Mouse (Mus musculus) testis, adult 2 months (tissue): ENCODE results near the gene Celsr3.

Experiments
- CTCF ChIP-seq: fragments of 200-500 bp; IDR thresholded peaks from 2 replicates; pipeline ENCODE4 v1.5.1; 2012; ENCODE audit warnings: low read depth, mild to moderate bottlenecking, inconsistent platforms, low read length, moderate library complexity; ENCODE audit not compliant: control insufficient read depth, insufficient read depth, insufficient replicate concordance
- POLR2A ChIP-seq: fragments of 200-500 bp; IDR thresholded peaks from 2 replicates; pipeline ENCODE4 v1.6.1; 2012; ENCODE audit warnings: low read depth, mild to moderate bottlenecking, inconsistent platforms, low read length, moderate library complexity; ENCODE audit not compliant: control insufficient read depth

- no peak for TF ChIP-seq CTCF
- peak; percentile 49; the same call in 1 of the 2 replicates for TF ChIP-seq POLR2A
Measured at GRCm38 (mm10) chr9:108854241-108854696, 28.1 kb downstream of the Celsr3 start.
